Mouse (Mus musculus) liver, adult 2 months (tissue): ENCODE data around the gene Olfr1330.
"Not testable (repeated sequence)": the region's sequence is repeated elsewhere in the genome, so short reads cannot be mapped to it uniquely, and the experiment has no call there.

Experiments
- CTCF ChIP-seq: fragments of 200-500 bp; IDR thresholded peaks from 2 replicates; pipeline ENCODE4 v1.5.1; 2011; ENCODE audit warnings: low read depth, low read length, control low read depth
- POLR2A ChIP-seq: fragments of 200-500 bp; IDR thresholded peaks from 2 replicates; pipeline ENCODE4 v1.6.1; 2011; ENCODE audit warnings: low read length, control low read depth; ENCODE audit not compliant: insufficient read depth; ENCODE audit errors: extremely low read depth

DNA sequence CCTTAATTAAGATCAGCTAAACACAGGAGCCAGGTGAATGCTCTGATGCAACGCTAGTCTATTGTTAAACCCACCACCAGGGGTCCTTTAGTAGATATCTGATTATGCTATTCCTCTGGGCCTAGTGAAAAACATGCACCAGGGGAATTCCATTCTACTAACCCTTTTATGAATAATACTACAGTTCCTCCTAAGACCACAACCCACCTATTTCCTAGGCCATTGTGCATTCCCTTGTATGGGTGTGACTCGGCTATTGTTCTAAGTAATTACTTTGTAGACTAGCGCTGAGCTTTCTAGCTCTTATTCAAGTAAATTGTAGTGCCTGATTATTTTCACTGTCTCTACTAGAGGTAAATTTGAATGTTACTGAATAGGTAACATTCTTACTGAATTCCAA, 42.9 kb downstream of the Olfr1330 start:
- not testable (repeated sequence) for TF ChIP-seq CTCF, POLR2A
